Mouse (Mus musculus) layer of hippocampus, adult 6 months (tissue): ENCODE measurements around the gene Gpr171. TPM values are rescaled to one million over a fixed set of nuclear protein-coding genes. Genes with fewer than 3 reads are reported as not detected.

ENCODE experiments used
- long read RNA-seq, 2 experiments: library from polyadenylated mRNA; unstranded; transcript quantifications; one replicate each; pipeline ENCODE4 v2.0.0; 2019 to 2020
- polyA plus RNA-seq: library from polyadenylated mRNA; unstranded; fragments of <200 nt; fragmentation: Nextera tagmentation; gene quantifications from 2 replicates; pipeline ENCODE4 v1.2.3, GENCODE M21; 2021

The Gpr171 gene
- polyA plus RNA-seq = not detected in 2 replicates
- long read RNA-seq, experiment 1 = 0 reads
- long read RNA-seq, experiment 2 = 0 reads

GRCm38 (mm10) chr3:59101218-59101986 lies at the start of gene Gpr171:
TSS of gene Gpr171 (minus strand) at chr3:59101821.

Other genes starting within 250 kb of the Gpr171 start
- gene Clrn1, start 216.5 kb downstream of the Gpr171 start, polyA plus RNA-seq = 0.80 and 1.8 TPM in 2 replicates
- gene Med12l, start 96.0 kb downstream of the Gpr171 start, polyA plus RNA-seq = 3.0 and 4.5 TPM in 2 replicates
- 1.8 and 2.2 TPM in 2 replicates for gene P2ry14, start 51.8 kb upstream of the Gpr171 start, polyA plus RNA-seq
- 0.13 TPM in 1 of 2 replicates, not detected in the other for gene Gpr87, start 93.3 kb upstream of the Gpr171 start, polyA plus RNA-seq
- 4.2 and 4.6 TPM in 2 replicates for gene P2ry13, start 109.1 kb upstream of the Gpr171 start, polyA plus RNA-seq
- 91.1 and 99.8 TPM in 2 replicates for gene P2ry12, start 161.1 kb upstream of the Gpr171 start, polyA plus RNA-seq
- 0.30 and 0.38 TPM in 2 replicates for gene Igsf10, start 242.6 kb upstream of the Gpr171 start, polyA plus RNA-seq